Mouse (Mus musculus) fibroblast of lung, adult 2 months (primary cell): ENCODE measurements around the gene Nudt17.
A peak's percentile ranks its signal among the peaks of the same experiment; 100 is the strongest.
"Not testable (repeated sequence)": the region's sequence is repeated elsewhere in the genome, so short reads cannot be mapped to it uniquely, and the experiment has no call there.

Experiments
- DNase-seq: peaks from one replicate; pipeline ENCODE4 v3.0.0-alpha.2; 2011; ENCODE audit warnings: low read depth

Nudt17 gene

GRCm38 (mm10) chr3:96707903-96708683 is at the start of gene Nudt17:
Nudt17 (minus strand) TSS chr3:96708562.
- DNase-seq: no peak

- no peak for DNase-seq
Measured at GRCm38 (mm10) chr3:96757691-96758090, 49.3 kb upstream of the Nudt17 start.

- DNase-seq: no peak
Measured at GRCm38 (mm10) chr3:96755935-96756334, 47.6 kb upstream of the Nudt17 start.

GRCm38 (mm10) chr3:96746829-96747228 is 38.5 kb upstream of the Nudt17 start:
- DNase-seq: no peak

GRCm38 (mm10) chr3:96744348-96744747 is 36.0 kb upstream of the Nudt17 start:
- DNase-seq: no peak

GRCm38 (mm10) chr3:96740279-96740678 is 31.9 kb upstream of the Nudt17 start:
- not testable (repeated sequence) for DNase-seq

- no peak for DNase-seq
Measured at GRCm38 (mm10) chr3:96737995-96738394, 29.6 kb upstream of the Nudt17 start.

GRCm38 (mm10) chr3:96737013-96737740 is 28.8 kb upstream of the Nudt17 start:
- no peak for DNase-seq

GRCm38 (mm10) chr3:96735200-96735599 is 26.8 kb upstream of the Nudt17 start:
- no peak for DNase-seq

GRCm38 (mm10) chr3:96733984-96734383 is 25.6 kb upstream of the Nudt17 start:
- DNase-seq: no peak

GRCm38 (mm10) chr3:96730785-96731184 is 22.4 kb upstream of the Nudt17 start:
- no peak for DNase-seq

- DNase-seq: no peak
Measured at GRCm38 (mm10) chr3:96729403-96729784, 21.0 kb upstream of the Nudt17 start.

- no peak for DNase-seq
Measured at GRCm38 (mm10) chr3:96728634-96729402, 20.5 kb upstream of the Nudt17 start.

- no peak for DNase-seq
Measured at GRCm38 (mm10) chr3:96727828-96728633, 19.7 kb upstream of the Nudt17 start.

- peak; percentile 81 for DNase-seq
Measured at GRCm38 (mm10) chr3:96727343-96727827, 19.0 kb upstream of the Nudt17 start, which contains the start of the genes Polr3c and Rnf115. Polr3c (minus strand) TSS chr3:96727628. Rnf115 (plus strand) TSS chr3:96727664.

- no peak for DNase-seq
Measured at GRCm38 (mm10) chr3:96719173-96719572, 10.8 kb upstream of the Nudt17 start.

- no peak for DNase-seq
Measured at GRCm38 (mm10) chr3:96715854-96716253, 7.5 kb upstream of the Nudt17 start.

- DNase-seq: no peak
Measured at GRCm38 (mm10) chr3:96714286-96714685, 5.9 kb upstream of the Nudt17 start.

- DNase-seq: no peak
Measured at GRCm38 (mm10) chr3:96708684-96709064, 312 bp upstream of the Nudt17 start.

- DNase-seq: no peak
Measured at GRCm38 (mm10) chr3:96706984-96707383, 1.4 kb downstream of the Nudt17 start.

GRCm38 (mm10) chr3:96706217-96706616 is 2.1 kb downstream of the Nudt17 start:
- DNase-seq: no peak
